Mouse (Mus musculus) liver, adult 2 months (tissue): ENCODE measurements at regions not wholly inside any gene's neighbourhood (a gene's known extent, or its start where the extent isn't known, plus 50 kb on each side); places are given as distances from the start of the nearest gene placed in this dataset.

Experiments
- DNase-seq: peaks from one replicate; pipeline ENCODE4 v3.0.0-alpha.2; 2011; ENCODE audit warnings: low read depth, low spot score; ENCODE audit errors: extremely low read depth
- H3K27ac ChIP-seq: fragments of 200-500 bp; replicated peaks from 2 replicates; pipeline ENCODE4 v1.5.1; 2012; ENCODE audit warnings: low read depth, mild to moderate bottlenecking, control low read depth, inconsistent platforms, low read length; ENCODE audit not compliant: insufficient read depth
- H3K27me3 ChIP-seq: fragments of 200-500 bp; 2 replicates; pipeline ENCODE4 v1.6.1; 2012; ENCODE audit warnings: mild to moderate bottlenecking, moderate library complexity, low read length, inconsistent platforms; ENCODE audit not compliant: control insufficient read depth, insufficient read depth
- H3K36me3 ChIP-seq: fragments of 200-500 bp; 2 replicates; pipeline ENCODE4 v1.6.1; 2012; ENCODE audit warnings: low read length, inconsistent platforms; ENCODE audit not compliant: control insufficient read depth, insufficient read depth
- H3K4me1 ChIP-seq: fragments of 200-500 bp; 2 replicates; pipeline ENCODE4 v1.6.1; 2011; ENCODE audit warnings: low read length; ENCODE audit not compliant: control insufficient read depth, insufficient read depth
- H3K4me3 ChIP-seq: fragments of 200-500 bp; 2 replicates; pipeline ENCODE4 v1.5.1; 2011; ENCODE audit warnings: low read depth, mild to moderate bottlenecking, control low read depth, low read length, moderate library complexity; ENCODE audit not compliant: insufficient read depth
- H3K79me2 ChIP-seq: fragments of 200-500 bp; 2 replicates; pipeline ENCODE4 v1.6.1; 2012; ENCODE audit warnings: inconsistent platforms, mild to moderate bottlenecking, low read length, moderate library complexity; ENCODE audit not compliant: control insufficient read depth, insufficient read depth
- H3K9ac ChIP-seq: fragments of 200-500 bp; 2 replicates; pipeline ENCODE4 v1.6.1; 2012; ENCODE audit warnings: low read depth, mild to moderate bottlenecking, control low read depth, inconsistent platforms, low read length
- CTCF ChIP-seq: fragments of 200-500 bp; IDR thresholded peaks from 2 replicates; pipeline ENCODE4 v1.5.1; 2011; ENCODE audit warnings: low read depth, low read length, control low read depth
- POLR2A ChIP-seq: fragments of 200-500 bp; IDR thresholded peaks from 2 replicates; pipeline ENCODE4 v1.6.1; 2011; ENCODE audit warnings: low read length, control low read depth; ENCODE audit not compliant: insufficient read depth; ENCODE audit errors: extremely low read depth
- WGBS: fragments of 180-500 bp; shearing (Covaris S2); methylation state at CpG from one replicate; pipeline ENCODE4 v1.1.7; 2018; 5-methylcytosine and 5-hydroxymethylcytosine counted together

DNA sequence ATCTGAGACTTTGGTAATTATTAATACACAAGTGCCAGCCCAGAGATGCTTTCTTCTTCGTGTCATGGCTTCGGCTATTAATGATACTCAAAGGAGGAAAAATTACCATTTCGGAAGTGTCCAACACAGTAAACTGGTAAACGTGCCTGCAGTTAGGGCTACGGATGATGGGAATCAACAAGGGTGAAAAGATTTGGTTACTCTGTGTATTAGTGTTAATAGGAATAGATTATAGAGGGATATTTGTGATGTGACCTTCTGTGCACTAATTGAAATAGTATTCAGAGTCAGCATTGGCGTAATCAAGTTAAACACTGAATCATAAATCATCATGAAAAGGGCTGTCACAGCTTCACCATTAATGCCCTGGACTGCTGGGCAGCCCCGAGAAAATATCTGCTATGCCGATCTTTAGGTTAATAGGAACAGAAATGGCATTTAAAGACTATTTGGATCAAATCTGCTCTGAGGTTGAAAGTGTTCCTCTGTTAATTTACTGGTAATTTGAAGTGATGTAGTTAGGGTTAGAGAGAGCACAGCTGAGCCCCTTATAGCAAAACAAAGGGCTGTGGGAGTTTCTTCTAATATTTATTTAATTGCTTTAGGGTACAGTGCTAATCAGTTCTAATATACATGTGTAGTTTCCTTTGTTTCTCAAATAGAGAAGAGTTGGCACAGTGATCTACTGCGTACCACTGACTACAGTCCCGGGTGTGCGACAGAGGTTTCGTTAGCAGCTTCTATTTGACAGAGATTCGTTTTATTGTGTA lies 160.7 kb downstream of the Rpl36a-ps1 start:
- Histone ChIP-seq H3K27me3 (no peaks in the 10 kb centered on the region), H3K79me2 (no peaks in the 10 kb centered on the region), H3K4me1 (no peaks in the 10 kb centered on the region), H3K27ac (no peak overlapping the region), H3K36me3 (no peaks in the 10 kb centered on the region), H3K9ac (no peak overlapping the region), H3K4me3 (no peak overlapping the region)
- 89% methylated on average over 13 of the region's 13 CpGs for WGBS
- TF ChIP-seq CTCF (no peak), POLR2A (no peak)
- no peak for DNase-seq

DNA sequence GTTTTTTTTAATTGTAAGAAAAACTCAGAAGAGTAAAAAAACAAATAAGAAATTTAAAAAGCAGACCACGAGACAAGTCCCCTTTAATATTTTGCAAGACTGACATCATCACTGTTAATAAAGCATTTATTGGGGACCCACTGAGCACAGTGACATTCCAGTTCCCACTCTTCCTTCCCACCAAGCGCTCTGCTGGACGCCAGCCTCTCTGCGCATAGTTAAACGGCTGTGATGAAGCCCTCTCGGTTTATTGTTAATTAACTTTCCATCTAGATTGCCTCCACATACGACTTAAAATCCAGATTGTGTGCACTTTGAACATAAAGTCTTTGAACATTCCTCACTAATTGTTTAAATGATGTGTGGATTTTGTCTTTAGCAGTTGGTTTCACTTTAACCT lies 161.7 kb downstream of the Rpl36a-ps1 start:
- WGBS = 81% methylated on average over 7 of the region's 7 CpGs
- no peak overlapping the region for H3K27ac ChIP-seq
- no peaks in the 10 kb centered on the region for H3K79me2 ChIP-seq
- H3K36me3 ChIP-seq = no peaks in the 10 kb centered on the region
- TF ChIP-seq CTCF (no peak), POLR2A (no peak)
- no peak overlapping the region for H3K9ac ChIP-seq
- no peak for DNase-seq
- H3K4me1 ChIP-seq = no peaks in the 10 kb centered on the region
- H3K4me3 ChIP-seq = no peak overlapping the region
- no peaks in the 10 kb centered on the region for H3K27me3 ChIP-seq

- no peak for DNase-seq
- H3K4me3 ChIP-seq = no peak overlapping the region
- 80% methylated on average over 5 of the region's 5 CpGs for WGBS
Measured at GRCm38 (mm10) chr14:98829958-98830633, 164.0 kb downstream of the Rpl36a-ps1 start.

GRCm38 (mm10) chr14:98827490-98827889 lies 166.6 kb downstream of the Rpl36a-ps1 start:
- H3K27ac ChIP-seq = no peak overlapping the region
- no peaks in the 10 kb centered on the region for H3K27me3 ChIP-seq
- H3K9ac ChIP-seq = no peak overlapping the region
- 84% methylated on average over 2 of the region's 2 CpGs for WGBS
- no peak overlapping the region for H3K4me3 ChIP-seq
- H3K4me1 ChIP-seq = no peaks in the 10 kb centered on the region
- no peaks in the 10 kb centered on the region for H3K36me3 ChIP-seq
- no peaks in the 10 kb centered on the region for H3K79me2 ChIP-seq
- DNase-seq = no peak
- TF ChIP-seq POLR2A (no peak), CTCF (no peak)

More at GRCm38 (mm10) chr14:98829958-98830633, 164.0 kb downstream of the Rpl36a-ps1 start:
- TF ChIP-seq POLR2A = no peak
- TF ChIP-seq CTCF = no peak
- Histone ChIP-seq H3K9ac (no peak overlapping the region), H3K4me1 (no peaks in the 10 kb centered on the region), H3K36me3 (no peaks in the 10 kb centered on the region), H3K79me2 (no peaks in the 10 kb centered on the region), H3K27ac (no peak overlapping the region), H3K27me3 (no peaks in the 10 kb centered on the region)

- TF ChIP-seq POLR2A = no peak
- TF ChIP-seq CTCF = no peak
- DNase-seq = no peak
- no peaks in the 10 kb centered on the region for H3K79me2 ChIP-seq
- no peak overlapping the region for H3K9ac ChIP-seq
- WGBS = 82% methylated on average over 5 of the region's 5 CpGs
- no peak overlapping the region for H3K27ac ChIP-seq
- H3K4me1 ChIP-seq = no peaks in the 10 kb centered on the region
- no peaks in the 10 kb centered on the region for H3K36me3 ChIP-seq
- no peak overlapping the region for H3K4me3 ChIP-seq
- no peaks in the 10 kb centered on the region for H3K27me3 ChIP-seq
Measured at GRCm38 (mm10) chr14:98813657-98814056, 180.5 kb downstream of the Rpl36a-ps1 start.
